Mouse (Mus musculus): ENCODE data around the gene Naa15.

- no peak for TF ChIP-seq CTCF (IDR thresholded peaks at IDR 0.05; ENCODE audit: borderline replicate concordance, insufficient read depth, low read length)
- no peak for TF ChIP-seq POLR2A (IDR thresholded peaks at IDR 0.05; ENCODE audit: low read depth, low read length)
These were observed 16.3 kb upstream of the Naa15 start for GRCm38 (mm10) chr3:51398667-51399066.
